Mouse (Mus musculus) G1E (cell line): ENCODE measurements around the gene Npas3. TPM values are rescaled to one million over a fixed set of nuclear protein-coding genes. Genes with fewer than 3 reads are reported as not detected.

Experiments used
- ATAC-seq: 2 replicates; pipeline ENCODE4 v1.8.0; 2016; ENCODE audit warnings: mild to moderate bottlenecking; ENCODE audit not compliant: insufficient number of reproducible peaks, poor library complexity, low FRiP score, severe bottlenecking; ENCODE audit errors: extremely low read depth
- DNase-seq: peaks from one replicate; pipeline ENCODE4 v3.0.0; 2012; ENCODE audit warnings: low spot score
- H3K27me3 ChIP-seq: 2 replicates; pipeline ENCODE4 v1.6.1; 2012; ENCODE audit warnings: mild to moderate bottlenecking, low read length, inconsistent platforms; ENCODE audit not compliant: insufficient read depth
- H3K36me3 ChIP-seq: replicated peaks from 2 replicates; pipeline ENCODE3; 2012; ENCODE audit warnings: mild to moderate bottlenecking, inconsistent platforms
- H3K4me1 ChIP-seq: 2 replicates; pipeline ENCODE4 v1.6.1; 2012; ENCODE audit warnings: low read depth, low read length, inconsistent platforms, mixed read lengths; ENCODE audit not compliant: insufficient read depth
- H3K4me3 ChIP-seq: 2 replicates; pipeline ENCODE4 v1.5.1; 2012; ENCODE audit warnings: low read depth, mild to moderate bottlenecking, inconsistent platforms, low read length, moderate library complexity, mixed read lengths
- H3K9me3 ChIP-seq: replicated peaks from 2 replicates; pipeline ENCODE4 v1.6.1; 2012; ENCODE audit warnings: inconsistent platforms
- CTCF ChIP-seq: IDR thresholded peaks from 2 replicates; pipeline ENCODE4 v1.5.1; 2012; ENCODE audit warnings: low read depth, low read length, inconsistent platforms, mixed read lengths
- GATA1 ChIP-seq: IDR thresholded peaks from 2 replicates; pipeline ENCODE4 v1.6.1; 2012; ENCODE audit warnings: borderline replicate concordance, low read length, inconsistent platforms, mixed read lengths
- GATA2 ChIP-seq: IDR thresholded peaks from 2 replicates; pipeline ENCODE4 v1.6.1; 2012; ENCODE audit warnings: low read depth, low read length, inconsistent platforms, borderline replicate concordance
- POLR2AphosphoS5 ChIP-seq: IDR thresholded peaks from 2 replicates; pipeline ENCODE4 v1.6.1; 2012; ENCODE audit warnings: low read depth, low read length, inconsistent platforms; ENCODE audit not compliant: insufficient replicate concordance
- TAL1 ChIP-seq: conservative IDR thresholded peaks from 2 replicates; pipeline ENCODE4 v1.6.1; 2012; ENCODE audit warnings: low read depth, low read length, inconsistent platforms, mixed read lengths
- polyA plus RNA-seq: library from polyadenylated mRNA; stranded (reverse); fragments of >175 nt; gene quantifications from 2 replicates; pipeline ENCODE4 v1.2.3, GENCODE M21; 2012
- total RNA-seq, 2 experiments: library from RNA; stranded (forward) in 1 of 2; stranded (reverse) in 1 of 2; fragments of 200-1000 nt in 1 of 2; fragments of >200 nt in 1 of 2; fragmentation: Nextera tagmentation in 1 of 2; gene quantifications; 2 replicates each; pipeline ENCODE4 v1.2.3; 2014 to 2017

Gene Npas3
- total and polyA plus RNA-seq, 3 experiments: 0.11 TPM; not detected in 2

GRCm38 (mm10) chr12:53247491-53248035 is 914 bp upstream of the Npas3 start:
- no peaks in the 10 kb centered on the region for H3K4me1 ChIP-seq
- no peak overlapping the region for H3K4me3 ChIP-seq
- H3K27me3 ChIP-seq: no peaks in the 10 kb centered on the region
- DNase-seq (no peak), ATAC-seq (no peak)
- no peaks in the 10 kb centered on the region for H3K36me3 ChIP-seq
- peaks cover 56% of the 10 kb centered on the region for H3K9me3 ChIP-seq
- no peak for TF ChIP-seq CTCF
- TF ChIP-seq GATA2: no peak
- no peak for TF ChIP-seq TAL1
- TF ChIP-seq POLR2AphosphoS5: no peak
- no peak for TF ChIP-seq GATA1

GRCm38 (mm10) chr12:53248796-53249195 is 319 bp downstream of the Npas3 start:
- H3K4me3 ChIP-seq: peak overlapping the region; percentile 27; the same call in 1 of the 2 replicates
- DNase-seq: no peak
- TF ChIP-seq CTCF (no peak), GATA1 (no peak), TAL1 (no peak), GATA2 (no peak), POLR2AphosphoS5 (no peak)

GRCm38 (mm10) chr12:53251701-53252181 is 3.3 kb downstream of the Npas3 start:
- no peak overlapping the region; the same call in 1 of the 2 replicates for H3K4me3 ChIP-seq
- no peak for TF ChIP-seq POLR2AphosphoS5
- no peak for TF ChIP-seq GATA2
- no peak for TF ChIP-seq TAL1
- H3K36me3 ChIP-seq: no peaks in the 10 kb centered on the region
- DNase-seq (no peak), ATAC-seq (no peak)
- peaks cover 60% of the 10 kb centered on the region for H3K9me3 ChIP-seq
- H3K4me1 ChIP-seq: no peaks in the 10 kb centered on the region
- no peaks in the 10 kb centered on the region for H3K27me3 ChIP-seq

More at GRCm38 (mm10) chr12:53248796-53249195, 319 bp downstream of the Npas3 start:
- Histone ChIP-seq H3K36me3 (no peaks in the 10 kb centered on the region), H3K27me3 (no peaks in the 10 kb centered on the region), H3K9me3 (peaks cover 67% of the 10 kb centered on the region), H3K4me1 (no peaks in the 10 kb centered on the region)
- no peak for ATAC-seq

GRCm38 (mm10) chr12:53252213-53252571 is 3.7 kb downstream of the Npas3 start:
- DNase-seq (no peak), ATAC-seq (no peak)
- no peak overlapping the region for H3K4me3 ChIP-seq
- H3K4me1 ChIP-seq: no peaks in the 10 kb centered on the region
- H3K27me3 ChIP-seq: no peaks in the 10 kb centered on the region
- H3K9me3 ChIP-seq: peaks cover 56% of the 10 kb centered on the region
- no peaks in the 10 kb centered on the region for H3K36me3 ChIP-seq
- TF ChIP-seq POLR2AphosphoS5 (no peak), CTCF (no peak), TAL1 (no peak), GATA1 (no peak), GATA2 (no peak)

- H3K27me3 ChIP-seq: no peaks in the 10 kb centered on the region
- DNase-seq (no peak), ATAC-seq (no peak)
- H3K4me1 ChIP-seq: no peaks in the 10 kb centered on the region
- H3K36me3 ChIP-seq: no peaks in the 10 kb centered on the region
- peaks cover 52% of the 10 kb centered on the region for H3K9me3 ChIP-seq
- TF ChIP-seq POLR2AphosphoS5 (no peak), TAL1 (no peak), GATA1 (no peak), CTCF (no peak), GATA2 (no peak)
- H3K4me3 ChIP-seq: no peak overlapping the region
Observed at GRCm38 (mm10) chr12:53252572-53253422, 4.3 kb downstream of the Npas3 start.

GRCm38 (mm10) chr12:53253461-53254159 is 5.1 kb downstream of the Npas3 start:
- Histone ChIP-seq H3K27me3 (no peaks in the 10 kb centered on the region), H3K4me1 (no peaks in the 10 kb centered on the region), H3K4me3 (no peak overlapping the region), H3K9me3 (peaks cover 46% of the 10 kb centered on the region), H3K36me3 (no peaks in the 10 kb centered on the region)
- no peak for DNase-seq
- TF ChIP-seq GATA1 (no peak), CTCF (no peak), GATA2 (no peak), TAL1 (no peak), POLR2AphosphoS5 (no peak)
- no peak for ATAC-seq
